Mouse (Mus musculus): Measurements from ENCODE around the gene Aldh18a1. TPM values are rescaled to one million over a fixed set of nuclear protein-coding genes. Genes with fewer than 3 reads are reported as not detected.

Gene Aldh18a1
- total RNA-seq, 2 experiments from 2014 or later, result 9.9 to 12.2 TPM

- intact Hi-C loops (cut with DNase I), result no loop called here
- DNase-seq, result peak in 1 of 2 experiments; percentile 54
Measured at GRCm38 (mm10) chr19:40504336-40504735, 83.9 kb downstream of the Aldh18a1 start.

Other genes with a start within 250 kb of the Aldh18a1 start
- gene Sorbs1, start 74.7 kb downstream of the Aldh18a1 start, total RNA-seq (2021), result 100 to 1,000 TPM; 523 to 539 TPM
- 1 to 10 TPM; 8.6 to 8.8 TPM for gene Tctn3, start 23.8 kb upstream of the Aldh18a1 start, total RNA-seq (2021)
- gene Entpd1, start 23.9 kb upstream of the Aldh18a1 start, total RNA-seq (2021), result 10 to 100 TPM; 34.5 to 40.2 TPM
- gene Cc2d2b, start 160.3 kb upstream of the Aldh18a1 start, total RNA-seq (2021), result not detected
- gene Ccnj, start 242.8 kb upstream of the Aldh18a1 start, total RNA-seq (2021), result 1 to 10 TPM; 6.8 to 7.1 TPM

Data from heart, postnatal 14 days (tissue).